Mouse (Mus musculus): ENCODE results near the gene Ccdc60.

- no peak for TF ChIP-seq MXI1 (IDR thresholded peaks at IDR 0.05; ENCODE audit: low read depth, low read length)
- TF ChIP-seq MYC (IDR thresholded peaks at IDR 0.05; ENCODE audit: low read depth, low read length) = no peak
These were observed 44.3 kb downstream of the Ccdc60 start for GRCm38 (mm10) chr5:116244476-116244875.

Data from MEL (cell line).